Mouse (Mus musculus) forebrain, postnatal 0 days (tissue): ENCODE data around the gene Rab29. TPM values are rescaled to one million over a fixed set of nuclear protein-coding genes. Genes with fewer than 3 reads are reported as not detected.

Source experiments
- ATAC-seq: fragments of 200-750 bp; cut with Nextera tagmentation; 2 replicates; pipeline ENCODE4 v1.8.0; 2017; ENCODE audit warnings: mild to moderate bottlenecking, moderate library complexity
- DNase-seq: peaks from one replicate; pipeline ENCODE4 v3.0.0-alpha.2; 2015
- H3K27ac ChIP-seq: fragments of 300-500 bp; sonication (generic); 2 replicates; pipeline ENCODE4 v1.5.1; 2014; ENCODE audit warnings: low read depth, mild to moderate bottlenecking, antibody characterized with exemption, low read length, moderate library complexity, mixed read lengths
- H3K27me3 ChIP-seq: fragments of 300-500 bp; sonication (generic); 2 replicates; pipeline ENCODE4 v1.6.1; 2014; ENCODE audit warnings: mild to moderate bottlenecking, low read length, mixed read lengths; ENCODE audit not compliant: insufficient read depth
- H3K36me3 ChIP-seq: fragments of 300-500 bp; sonication (generic); 2 replicates; pipeline ENCODE4 v1.6.1; 2014; ENCODE audit warnings: mild to moderate bottlenecking, moderate library complexity; ENCODE audit not compliant: insufficient read depth
- H3K4me1 ChIP-seq: fragments of 300-500 bp; sonication (generic); 2 replicates; pipeline ENCODE4 v1.6.1; 2014; ENCODE audit warnings: antibody characterized with exemption; ENCODE audit not compliant: insufficient read depth
- H3K4me2 ChIP-seq: fragments of 300-500 bp; sonication (generic); 2 replicates; pipeline ENCODE4 v1.6.1; 2014; ENCODE audit warnings: low read depth, mild to moderate bottlenecking, moderate library complexity
- H3K4me3 ChIP-seq: fragments of 300-500 bp; sonication (generic); 2 replicates; pipeline ENCODE4 v1.5.1; 2014; ENCODE audit warnings: low read depth, low read length, mixed read lengths
- H3K9ac ChIP-seq: fragments of 300-500 bp; sonication (generic); 2 replicates; pipeline ENCODE4 v1.6.1; 2014; ENCODE audit warnings: mild to moderate bottlenecking
- H3K9me3 ChIP-seq: fragments of 300-500 bp; sonication (generic); 2 replicates; pipeline ENCODE4 v1.6.1; 2016; ENCODE audit warnings: low read length
- CTCF ChIP-seq: sonication (generic); IDR thresholded peaks from 2 replicates; pipeline ENCODE4 v1.5.1; 2016; ENCODE audit warnings: antibody characterized with exemption, control low read depth, low read depth
- WGBS: fragments of 180-500 bp; shearing (Covaris S2); extraction: QIAGEN DNeasy Blood & Tissue Kit; methylation state at CpG from one replicate; pipeline ENCODE4 v1.1.7; 2014; 5-methylcytosine and 5-hydroxymethylcytosine counted together
- polyA plus RNA-seq: library from polyadenylated mRNA; unstranded; fragments of >200 nt; fragmentation: Nextera tagmentation; extraction: Ambion mirVana; gene quantifications from 2 replicates; pipeline ENCODE4 v1.2.1, GENCODE M21; 2015
- total RNA-seq: library from RNA; depleted of rRNA; stranded (reverse); fragments of >200 nt; gene quantifications from 2 replicates; pipeline ENCODE4 v1.2.3, GENCODE M21; 2014

Rab29 gene
- total and polyA plus RNA-seq, 2 experiments from 2014 or later: 9.1 to 9.8 TPM

GRCm38 (mm10) chr1:131882787-131883186, 15.8 kb downstream of the Rab29 start:
- Histone ChIP-seq H3K9me3 (no peaks in the 10 kb centered on the region), H3K36me3 (no peaks in the 10 kb centered on the region), H3K4me2 (no peak overlapping the region), H3K9ac (no peak overlapping the region), H3K27ac (no peak overlapping the region), H3K4me1 (peaks cover 7% of the 10 kb centered on the region), H3K4me3 (no peak overlapping the region), H3K27me3 (no peaks in the 10 kb centered on the region)
- ATAC-seq: no peak
- DNase-seq: no peak
- TF ChIP-seq CTCF: peak; percentile 44
- 65% methylated on average over 2 of the region's 2 CpGs for WGBS

- H3K27me3 ChIP-seq: no peaks in the 10 kb centered on the region
- 23% methylated on average over 2 of the region's 2 CpGs for WGBS
- DNase-seq (peak; percentile 48), ATAC-seq (peak; percentile 79)
- H3K36me3 ChIP-seq: no peaks in the 10 kb centered on the region
- H3K4me3 ChIP-seq: no peak overlapping the region
- H3K4me2 ChIP-seq: no peak overlapping the region
- peak overlapping the region; percentile 82 for H3K27ac ChIP-seq
- no peaks in the 10 kb centered on the region for H3K9me3 ChIP-seq
- TF ChIP-seq CTCF: no peak
- H3K4me1 ChIP-seq: peaks cover 7% of the 10 kb centered on the region
- H3K9ac ChIP-seq: no peak overlapping the region
Measured at GRCm38 (mm10) chr1:131886173-131886572, 19.1 kb downstream of the Rab29 start.

- DNase-seq: peak; percentile 74
- TF ChIP-seq CTCF: no peak
Measured at GRCm38 (mm10) chr1:131886641-131887040, 19.6 kb downstream of the Rab29 start.

GRCm38 (mm10) chr1:131890043-131890658, 23.1 kb downstream of the Rab29 start:
- Histone ChIP-seq H3K27ac (no peak overlapping the region), H3K4me3 (no peak overlapping the region), H3K9ac (no peak overlapping the region), H3K4me1 (peaks cover 7% of the 10 kb centered on the region), H3K27me3 (no peaks in the 10 kb centered on the region), H3K36me3 (no peaks in the 10 kb centered on the region), H3K9me3 (no peaks in the 10 kb centered on the region), H3K4me2 (no peak overlapping the region)
- WGBS: 81% methylated on average over 6 of the region's 6 CpGs
- ATAC-seq (no peak), DNase-seq (no peak)
- TF ChIP-seq CTCF: no peak

More at GRCm38 (mm10) chr1:131886641-131887040, 19.6 kb downstream of the Rab29 start:
- no peak overlapping the region for H3K4me2 ChIP-seq
- no peaks in the 10 kb centered on the region for H3K36me3 ChIP-seq
- H3K27me3 ChIP-seq: no peaks in the 10 kb centered on the region
- peak overlapping the region; percentile 82 for H3K27ac ChIP-seq
- H3K9me3 ChIP-seq: no peaks in the 10 kb centered on the region
- peaks cover 7% of the 10 kb centered on the region for H3K4me1 ChIP-seq
- H3K4me3 ChIP-seq: no peak overlapping the region
- peak; percentile 80 for ATAC-seq
- 54% methylated on average over 3 of the region's 3 CpGs for WGBS
- no peak overlapping the region for H3K9ac ChIP-seq

DNA sequence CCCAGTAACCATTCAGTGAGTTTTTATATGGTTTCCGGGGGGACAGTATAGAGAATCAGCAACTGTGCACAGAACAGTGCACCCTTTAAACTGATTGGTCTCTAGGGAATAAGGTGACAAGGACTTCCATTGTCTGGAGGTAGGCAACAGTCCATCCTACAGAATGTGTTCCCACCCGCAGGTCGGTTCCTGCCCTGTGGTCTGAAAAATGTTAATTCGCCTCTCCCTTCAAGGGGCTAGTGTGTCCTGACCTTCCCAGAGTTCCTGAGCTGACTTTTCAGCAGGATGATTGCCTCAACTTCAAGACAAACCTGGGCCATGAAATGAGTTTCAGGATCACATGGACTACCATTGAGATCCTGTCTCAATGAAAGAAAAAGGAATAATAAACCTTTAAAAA, 24.4 kb downstream of the Rab29 start:
- Histone ChIP-seq H3K27me3 (no peaks in the 10 kb centered on the region), H3K4me1 (peaks cover under 1% of the 10 kb centered on the region; the same call in 1 of the 2 replicates), H3K27ac (no peak overlapping the region), H3K9ac (no peak overlapping the region), H3K9me3 (no peaks in the 10 kb centered on the region), H3K36me3 (no peaks in the 10 kb centered on the region), H3K4me3 (no peak overlapping the region), H3K4me2 (no peak overlapping the region)
- ATAC-seq: no peak
- DNase-seq: no peak
- 59% methylated on average over 4 of the region's 4 CpGs for WGBS
- TF ChIP-seq CTCF: no peak

GRCm38 (mm10) chr1:131902679-131903078, 35.7 kb downstream of the Rab29 start:
- ATAC-seq (no peak), DNase-seq (no peak)
- H3K27ac ChIP-seq: no peak overlapping the region
- no peaks in the 10 kb centered on the region for H3K36me3 ChIP-seq
- 89% methylated on average over 4 of the region's 4 CpGs for WGBS
- TF ChIP-seq CTCF: no peak
- H3K4me2 ChIP-seq: no peak overlapping the region
- no peaks in the 10 kb centered on the region for H3K9me3 ChIP-seq
- H3K4me3 ChIP-seq: no peak overlapping the region
- H3K4me1 ChIP-seq: no peaks in the 10 kb centered on the region
- H3K27me3 ChIP-seq: no peaks in the 10 kb centered on the region
- H3K9ac ChIP-seq: no peak overlapping the region

DNA sequence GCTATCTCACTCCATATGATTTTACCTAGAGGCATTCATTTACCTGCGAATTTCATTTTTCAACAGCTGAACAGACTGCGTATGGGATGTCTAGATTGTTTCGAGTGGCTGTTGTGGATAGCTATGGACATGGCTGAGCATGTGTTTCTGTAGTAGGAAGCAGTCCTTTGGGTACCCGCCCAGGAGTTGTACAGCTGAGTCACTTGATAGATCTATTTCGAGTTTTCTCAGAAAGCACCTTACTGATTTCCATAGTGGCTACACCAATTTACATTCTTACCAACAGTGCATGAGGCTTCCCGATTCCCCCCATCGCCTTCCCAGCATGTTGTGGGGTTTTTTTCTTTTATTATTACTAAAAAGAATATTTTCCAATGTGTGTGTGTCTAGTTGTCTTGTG, 36.2 kb downstream of the Rab29 start:
- Histone ChIP-seq H3K27ac (no peak overlapping the region), H3K27me3 (no peaks in the 10 kb centered on the region), H3K36me3 (no peaks in the 10 kb centered on the region), H3K4me2 (no peak overlapping the region), H3K9ac (no peak overlapping the region), H3K4me1 (no peaks in the 10 kb centered on the region), H3K4me3 (no peak overlapping the region), H3K9me3 (no peaks in the 10 kb centered on the region)
- TF ChIP-seq CTCF: no peak
- 91% methylated on average over 7 of the region's 7 CpGs for WGBS
- ATAC-seq (no peak), DNase-seq (no peak)
